Mouse (Mus musculus) left cerebral cortex, adult 2 months (tissue): ENCODE results near the gene Th. TPM values are rescaled to one million over a fixed set of nuclear protein-coding genes. Genes with fewer than 3 reads are reported as not detected.
A peak's percentile ranks its signal among the peaks of the same experiment; 100 is the strongest.

Source experiments
- DNase-seq, 2 experiments: peaks; one replicate each; pipeline ENCODE4 v3.0.0; 2021 to 2022; ENCODE audit warnings: low spot score in 2 of 2, mixed read lengths in 1 of 2; ENCODE audit errors: extremely low spot score in 1 of 2
- H3K27ac ChIP-seq: fragments of 200-600 bp; 2 replicates; pipeline ENCODE4 v1.8.1; 2022
- H3K4me3 ChIP-seq: fragments of 200-600 bp; 2 replicates; pipeline ENCODE4 v1.8.1; 2022
- CTCF ChIP-seq: fragments of 200-600 bp; IDR thresholded peaks from 2 replicates; pipeline ENCODE4 v1.8.1; 2022; ENCODE audit warnings: antibody characterized with exemption, mild to moderate bottlenecking, moderate library complexity
- intact Hi-C: fragments of 180-260 bp; cut with DNase I; formaldehyde crosslinking; loops from one replicate; pipeline ENCODE4 v1.15.1; 2025
- long read RNA-seq, 2 experiments: library from polyadenylated mRNA; stranded (forward); transcript quantifications; one replicate each; pipeline ENCODE4 v2.0.0; 2021; ENCODE audit warnings: borderline mapping rate in 2 of 2
- total RNA-seq, 2 experiments: library from RNA; stranded (reverse); gene quantifications; 2 replicates each; pipeline ENCODE4 v1.2.3; 2021

Th gene
- 1 to 10 TPM; 1.1 to 1.5 TPM for total RNA-seq
- long read RNA-seq, experiment 1, partial matches to known transcripts, result 0 of 2 reads
- long read RNA-seq, experiment 1, other reads (novel, unspliced or antisense), result 1 of 2 reads
- long read RNA-seq, experiment 2, partial matches to known transcripts, result 0 of 1 reads
- long read RNA-seq, experiment 2, other reads (novel, unspliced or antisense), result 0 of 1 reads

DNA sequence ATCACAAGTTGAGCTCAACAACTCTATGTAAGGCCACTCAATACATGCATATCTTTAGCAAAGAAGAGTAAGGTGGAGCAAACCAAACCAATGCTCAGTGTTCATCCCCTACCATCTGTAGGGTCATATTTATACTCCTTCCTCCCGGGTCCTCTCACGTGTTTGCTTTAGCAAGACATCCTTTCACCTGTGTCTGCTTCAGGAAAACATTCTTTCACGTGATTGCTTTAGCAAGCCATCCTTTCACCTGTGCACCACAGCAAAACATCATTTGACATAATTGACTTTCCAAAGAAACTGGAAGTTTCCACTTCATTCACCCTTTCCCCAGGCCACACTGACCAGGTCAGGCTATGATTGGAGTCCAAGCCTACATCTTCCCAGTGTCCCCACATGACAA is at the start of gene Th:
Th (minus strand) TSS at position 101 of the 400 bp plus-strand sequence.
- no peak within 1 kb of the TSS for H3K27ac ChIP-seq
- intact Hi-C loops, result no loop called here
- DNase-seq, result no peak
- TF ChIP-seq CTCF, result no peak
- H3K4me3 ChIP-seq, result no peak within 1 kb of the TSS

DNA sequence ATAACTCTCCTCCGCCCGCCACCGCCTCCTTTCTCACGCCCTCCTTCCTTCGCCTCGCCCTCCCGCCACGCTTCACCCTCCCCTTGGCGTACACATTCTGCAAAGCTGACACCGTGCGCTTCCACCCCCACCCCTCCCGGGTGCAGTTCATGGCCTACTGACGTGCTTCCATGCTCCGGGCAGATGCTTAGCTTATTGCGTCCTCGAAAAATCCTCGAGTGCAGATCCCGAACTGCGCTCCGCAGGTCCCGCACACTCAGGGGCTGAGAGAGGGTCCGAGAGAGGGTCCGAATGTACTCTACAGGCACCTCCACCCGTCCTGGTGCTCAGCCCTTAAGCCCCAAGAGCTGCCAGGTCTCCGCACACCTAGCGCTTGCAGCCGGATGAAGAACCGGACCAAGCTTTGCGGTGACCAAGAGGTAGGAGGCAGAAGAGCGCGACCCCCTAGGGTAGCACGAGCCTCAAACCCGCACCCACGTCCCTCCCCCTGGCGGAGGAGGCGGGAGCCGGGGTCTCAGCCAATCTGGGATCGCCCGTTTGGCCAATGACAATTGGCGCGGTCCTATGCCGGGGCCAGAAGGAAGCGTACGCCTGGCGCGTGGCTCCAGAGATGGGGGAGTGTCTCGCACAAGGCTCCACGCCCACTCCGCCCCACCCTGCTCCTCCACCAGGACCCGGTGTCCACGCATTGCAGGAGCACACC is 38.0 kb upstream of the Th start, which contains the start of gene Ascl2:
Ascl2 (minus strand) TSS at position 456 of the 703 bp plus-strand sequence.
- H3K27ac ChIP-seq, result no peak within 1 kb of the TSS
- H3K4me3 ChIP-seq, result peak within 1 kb of the TSS; percentile 40
- DNase-seq, result peak in 1 of 2 experiments; percentile 9
- intact Hi-C loops, result no loop called here
- TF ChIP-seq CTCF, result no peak

DNA sequence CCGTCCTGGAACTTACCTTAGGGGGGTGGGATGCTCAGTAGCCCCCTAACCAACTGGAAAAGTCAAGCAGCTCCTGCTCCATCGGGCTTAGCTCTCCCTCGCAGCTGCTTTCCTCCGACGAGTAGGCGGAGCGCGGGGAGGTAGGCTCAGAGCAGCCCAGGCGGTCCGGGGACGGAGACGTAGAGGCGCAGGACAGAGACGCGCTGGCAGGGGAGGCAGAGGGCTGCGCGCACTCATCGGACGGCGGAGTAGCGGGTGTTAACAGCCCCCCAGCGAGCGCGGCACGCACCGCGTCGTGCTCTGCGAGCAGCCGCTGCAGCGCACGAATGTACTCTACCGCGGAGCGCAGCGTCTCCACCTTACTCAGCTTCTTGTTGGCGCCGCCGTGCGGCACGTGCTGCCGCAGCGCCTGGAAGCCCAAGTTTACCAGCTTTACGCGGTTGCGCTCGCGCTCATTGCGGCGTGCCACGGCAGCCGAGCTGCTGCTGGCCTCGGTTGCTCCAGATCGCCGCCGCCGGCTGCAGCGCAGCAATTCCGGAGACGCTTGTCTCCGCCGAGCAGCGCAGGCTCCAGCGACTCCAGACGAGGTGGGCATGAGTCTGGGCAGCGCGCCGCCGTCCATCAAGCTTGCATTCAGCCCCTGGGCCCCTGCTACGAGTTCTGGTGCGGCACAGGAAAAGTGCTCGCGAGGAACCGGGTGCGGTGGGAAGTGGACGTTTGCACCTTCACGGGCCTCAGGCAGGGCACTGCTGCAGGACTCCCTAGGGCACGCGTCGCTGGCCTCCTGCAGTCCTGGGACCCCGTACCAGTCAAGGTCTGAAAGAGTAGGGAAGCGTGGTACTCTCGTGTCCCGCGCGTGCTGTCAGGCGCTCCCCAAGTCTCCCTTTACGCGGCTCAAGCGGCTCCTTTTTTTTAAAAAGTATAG is 37.2 kb upstream of the Th start:
- intact Hi-C loops, result no loop called here
- Histone ChIP-seq H3K27ac (no peak overlapping the region), H3K4me3 (peak overlapping the region; percentile 40)
- no peak; the same call in none of the 2 replicates for TF ChIP-seq CTCF
- DNase-seq, result peak; percentile 50 to 72

DNA sequence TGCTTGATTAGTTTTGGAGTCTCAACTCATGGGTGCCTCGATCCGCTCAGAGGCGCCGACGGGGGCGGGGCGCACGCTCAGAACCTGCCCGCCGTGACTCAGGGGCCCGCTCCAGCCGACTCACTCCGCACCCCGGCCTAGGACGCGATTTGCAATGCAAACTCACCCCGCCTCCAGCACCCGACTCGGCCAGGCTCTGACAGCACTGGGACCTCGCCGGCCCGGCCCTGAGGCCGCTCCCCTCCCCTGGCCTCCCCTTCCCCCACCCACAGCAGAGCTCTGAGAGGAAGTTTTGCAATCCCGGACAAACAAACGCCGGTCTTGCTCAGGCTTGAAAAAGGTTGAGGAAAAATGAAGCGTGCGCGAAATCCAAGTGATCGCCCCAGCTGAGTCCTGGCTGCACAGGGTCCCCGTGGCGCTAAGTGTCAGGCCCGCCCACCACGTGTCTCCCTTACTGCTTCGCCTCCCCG is 36.5 kb upstream of the Th start:
- Histone ChIP-seq H3K4me3 (peak overlapping the region; percentile 40), H3K27ac (no peak overlapping the region)
- DNase-seq, result peak; percentile 16 to 29
- no peak for TF ChIP-seq CTCF
- intact Hi-C loops, result no loop called here

DNA sequence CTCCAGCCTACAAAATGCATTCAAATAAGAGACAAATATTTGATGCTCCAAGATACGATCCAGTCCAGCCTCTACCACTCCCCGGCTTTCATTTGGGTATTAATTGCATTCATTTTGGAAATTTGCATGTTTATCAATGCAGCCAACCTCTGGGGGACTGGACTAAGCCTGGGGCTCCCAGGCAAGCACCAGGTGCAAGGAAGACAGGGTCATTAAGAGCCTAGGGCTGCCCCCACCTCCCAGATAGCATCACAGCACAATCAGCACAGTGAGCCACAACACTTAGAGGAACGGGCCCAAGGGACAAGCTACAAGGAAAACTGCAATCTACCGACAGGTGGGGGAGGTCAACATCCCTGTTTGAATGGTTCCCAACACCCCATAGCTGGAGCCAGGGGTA is 28.8 kb upstream of the Th start:
- no peak for DNase-seq
- Histone ChIP-seq H3K4me3 (no peak overlapping the region), H3K27ac (no peak overlapping the region)
- intact Hi-C loops, result no loop called here
- no peak for TF ChIP-seq CTCF

DNA sequence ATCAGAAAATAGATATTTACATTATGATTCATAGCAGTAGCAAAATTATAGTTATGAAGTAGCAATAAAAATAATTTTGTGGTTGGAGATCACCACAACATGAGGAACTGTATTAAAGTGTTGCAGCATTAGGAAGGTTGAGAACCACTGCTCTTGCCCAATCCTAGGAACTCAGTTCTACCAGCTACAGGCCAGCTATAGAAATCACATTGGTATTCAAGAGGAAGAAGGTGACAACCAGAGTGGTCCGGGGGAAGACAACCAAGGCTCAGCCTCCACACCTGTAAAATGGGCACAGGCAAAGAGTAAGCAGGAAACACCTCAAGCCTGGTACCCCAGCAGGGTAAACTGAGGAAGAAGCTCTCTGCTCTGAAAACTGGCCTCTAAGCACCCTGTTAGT is 27.9 kb upstream of the Th start:
- intact Hi-C loops, result no loop called here
- Histone ChIP-seq H3K27ac (no peak overlapping the region), H3K4me3 (no peak overlapping the region)
- DNase-seq, result no peak
- TF ChIP-seq CTCF, result no peak

DNA sequence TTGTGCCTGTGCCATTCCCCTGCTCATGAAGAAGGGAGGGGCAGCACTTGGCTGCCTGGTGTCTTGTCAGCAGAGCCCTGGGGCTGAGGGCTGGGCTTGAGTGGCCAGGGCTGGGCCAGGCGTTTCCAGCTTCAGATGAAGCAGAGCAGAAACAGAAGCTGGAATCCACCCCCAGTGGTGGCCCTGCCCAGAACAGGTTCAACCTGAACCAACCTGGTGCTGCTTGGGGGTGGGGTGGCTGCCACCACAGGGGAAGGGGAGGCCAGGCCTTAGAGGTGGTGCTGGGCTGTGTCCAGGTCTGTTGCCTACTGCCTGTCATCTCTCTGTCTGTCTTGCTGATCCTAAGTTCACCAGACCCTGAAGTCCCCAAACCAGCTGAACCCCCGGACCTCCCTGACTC is 25.1 kb upstream of the Th start:
- DNase-seq, result no peak
- Histone ChIP-seq H3K4me3 (no peak overlapping the region), H3K27ac (no peak overlapping the region)
- no peak for TF ChIP-seq CTCF
- intact Hi-C loops, result no loop called here

DNA sequence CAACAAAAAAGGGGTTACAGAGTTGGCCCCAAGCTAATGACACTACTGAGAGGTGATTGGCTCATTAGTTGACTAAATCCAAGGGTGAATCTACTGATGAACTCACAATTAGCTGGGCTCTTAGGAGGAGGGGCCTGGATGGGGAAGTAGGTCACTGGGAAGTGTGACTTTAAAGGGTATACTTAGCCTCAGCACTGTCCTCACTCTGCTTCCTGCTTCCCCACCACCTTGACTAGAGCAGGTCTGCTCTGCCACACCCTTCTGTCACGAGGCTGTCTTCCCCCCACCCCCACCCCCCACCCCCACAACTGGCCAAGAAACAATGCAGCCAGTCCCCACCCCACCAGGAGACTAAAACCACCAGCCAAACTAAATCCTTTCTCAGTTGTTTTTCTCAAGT is 18.6 kb upstream of the Th start:
- DNase-seq, result no peak
- intact Hi-C loops, result no loop called here
- no peak overlapping the region for H3K4me3 ChIP-seq
- H3K27ac ChIP-seq, result no peak overlapping the region
- no peak for TF ChIP-seq CTCF

DNA sequence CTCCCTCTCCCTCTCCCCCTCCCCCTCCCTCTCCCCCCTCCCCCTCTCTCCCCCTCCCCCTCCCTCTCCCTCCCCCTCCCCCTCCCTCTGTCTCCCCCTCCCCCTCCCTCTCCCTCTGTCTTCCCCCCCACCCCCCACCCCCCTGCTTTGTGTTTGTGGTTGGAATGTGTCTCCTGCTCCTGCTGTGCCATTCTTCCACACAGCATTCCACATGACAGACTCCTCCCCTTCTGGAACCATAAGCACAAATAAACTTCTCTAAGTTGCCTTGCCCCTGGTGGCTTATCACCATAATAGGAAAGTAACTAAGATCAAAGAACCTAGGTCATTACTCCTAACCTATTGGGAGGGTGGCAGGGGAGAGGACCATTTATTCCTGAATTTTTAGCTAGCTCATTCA is 6.7 kb upstream of the Th start:
- intact Hi-C loops, result no loop called here
- no peak overlapping the region for H3K4me3 ChIP-seq
- no peak for TF ChIP-seq CTCF
- H3K27ac ChIP-seq, result no peak overlapping the region
- DNase-seq, result no peak

DNA sequence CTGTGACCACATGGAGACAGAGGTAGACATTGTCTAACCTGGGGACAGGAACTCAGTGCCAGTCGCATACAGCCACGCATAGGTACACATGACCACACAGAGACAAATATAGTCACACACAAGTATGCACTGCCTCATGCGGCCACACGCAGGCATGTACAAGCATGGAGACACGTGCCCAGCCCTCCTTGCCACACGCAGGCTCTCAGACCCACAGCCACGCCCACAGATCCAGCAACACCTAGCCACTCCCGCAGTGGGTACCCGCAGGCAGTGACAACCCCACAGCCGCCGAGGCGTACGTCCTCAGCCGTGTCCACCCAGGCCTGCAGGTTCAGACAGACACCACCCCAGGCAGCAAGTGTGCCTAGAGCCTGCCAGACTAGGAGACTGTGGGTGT is 4.8 kb upstream of the Th start:
- intact Hi-C loops, result no loop called here
- H3K27ac ChIP-seq, result no peak overlapping the region
- no peak overlapping the region for H3K4me3 ChIP-seq
- no peak for TF ChIP-seq CTCF
- DNase-seq, result no peak

DNA sequence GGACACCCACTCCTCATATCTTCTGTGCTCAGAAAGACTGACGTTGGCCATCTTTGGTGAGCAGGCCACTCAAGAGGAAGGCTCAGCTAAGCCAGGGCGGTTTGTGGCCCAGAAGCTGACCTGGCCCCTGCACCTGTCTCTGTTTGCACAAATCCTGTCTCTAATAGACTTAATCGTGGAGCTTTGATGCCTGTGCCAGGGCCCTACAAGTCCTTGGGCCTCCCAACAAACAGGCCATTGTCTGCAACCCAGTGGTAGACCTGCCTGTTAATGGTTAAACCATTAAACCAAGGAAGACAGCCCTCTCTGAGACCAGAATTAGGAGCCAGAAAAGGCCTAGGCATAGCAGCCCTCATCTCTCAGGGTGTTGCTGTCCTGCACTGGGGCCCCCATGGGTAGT is 1.5 kb upstream of the Th start:
- no peak overlapping the region for H3K4me3 ChIP-seq
- intact Hi-C loops, result no loop called here
- no peak for DNase-seq
- no peak for TF ChIP-seq CTCF
- no peak overlapping the region for H3K27ac ChIP-seq

DNA sequence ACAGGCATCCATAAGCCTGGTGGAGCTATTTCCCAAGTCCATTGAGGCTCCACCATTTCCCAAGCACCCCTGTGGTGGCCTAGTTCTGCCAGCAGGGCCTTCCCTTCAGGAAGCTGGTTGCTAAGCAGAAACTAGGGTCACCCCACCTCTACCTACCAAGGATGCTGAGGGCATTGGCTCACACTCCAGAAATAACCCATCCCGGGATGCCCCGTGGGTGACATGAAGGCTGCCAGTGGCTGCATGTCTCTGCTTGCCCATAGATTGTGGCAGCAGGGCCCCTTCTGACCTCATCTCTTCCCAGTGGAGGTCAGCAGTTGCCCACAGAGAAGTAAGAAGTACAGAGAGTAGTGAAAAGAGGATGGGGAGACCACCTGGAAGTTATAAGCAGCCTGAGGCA is 1.4 kb downstream of the Th start:
- intact Hi-C loops, result no loop called here
- Histone ChIP-seq H3K4me3 (no peak overlapping the region), H3K27ac (no peak overlapping the region)
- no peak for TF ChIP-seq CTCF
- no peak for DNase-seq
